Mouse (Mus musculus): Measurements from ENCODE around the gene Gm17728. TPM values are rescaled to one million over a fixed set of nuclear protein-coding genes. Genes with fewer than 3 reads are reported as not detected.

Gm17728 gene
- polyA plus RNA-seq, 1 experiment from 2014 or later: not detected

DNA sequence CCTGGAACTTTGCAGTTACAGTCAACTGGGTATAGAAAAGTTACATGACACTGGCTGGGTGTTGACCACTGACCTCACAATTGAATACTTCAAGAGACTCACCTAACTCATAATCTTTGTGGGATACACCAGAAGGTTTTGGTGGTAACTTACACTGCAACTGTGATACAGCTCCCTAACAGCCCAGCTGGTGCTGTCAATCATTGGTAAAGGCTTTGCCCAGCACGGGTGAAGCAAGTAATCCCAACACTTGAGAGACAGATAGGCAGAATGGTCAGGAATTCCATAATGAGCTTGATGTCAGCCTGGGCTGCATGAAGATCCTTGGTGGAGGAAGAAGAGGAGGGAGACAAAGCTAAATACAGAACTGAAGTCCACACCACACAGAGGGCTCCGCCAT is 39.0 kb downstream of the Gm17728 start:
- ATAC-seq (replicated peaks; ENCODE audit: low FRiP score, low TSS enrichment, low read depth) (no peak), DNase-seq (ENCODE audit: low spot score) (no peak)

More for the DNA sequence above, 39.0 kb downstream of the Gm17728 start:
- H3K27ac ChIP-seq (ENCODE audit: low read depth): no peak overlapping the region
- H3K4me2 ChIP-seq (ENCODE audit: low read length): no peak overlapping the region
- H3K9ac ChIP-seq (ENCODE audit: low read length): no peak overlapping the region
- no peak overlapping the region for H3K4me3 ChIP-seq (ENCODE audit: low read depth, low read length)
- WGBS: 69% methylated on average over 2 of the region's 2 CpGs
- no peaks in the 10 kb centered on the region for H3K36me3 ChIP-seq (ENCODE audit: control insufficient read depth, insufficient read depth, low read length)
- H3K27me3 ChIP-seq (replicated peaks; ENCODE audit: control insufficient read depth, insufficient read depth, low read length): no peaks in the 10 kb centered on the region
- H3K4me1 ChIP-seq (replicated peaks; ENCODE audit: control insufficient read depth, insufficient read depth, low read length): no peaks in the 10 kb centered on the region
- H3K9me3 ChIP-seq (ENCODE audit: control insufficient read depth, low read length): no peaks in the 10 kb centered on the region

Other genes with a start within 250 kb of the Gm17728 start
- gene Pabpc6, start 247.7 kb downstream of the Gm17728 start, polyA plus RNA-seq (2014; fragmentation: Nextera tagmentation; extraction: Ambion mirVana): not detected in 2 replicates

Data from intestine, embryonic 14.5 days (tissue).